In genomic region chr3:108862282-108862681, GRCm38 (mm10) we compare ENCODE assay signal across 2 mouse cellular contexts. TPM values are rescaled to one million over a fixed set of nuclear protein-coding genes. Genes with fewer than 3 reads are reported as not detected.
"Had no signal": no experiment of that assay in that cellular context is flagged by ENCODE, and none has a peak within 500 bp of the region (broad histone marks: within the 10 kb centered on the region; RNA-seq: fewer than 3 reads in every experiment).

No protein-coding gene starts in this region.

RNA-seq across cellular contexts. Expression of gene Fndc7, which starts 27.5 kb away (rescaled TPM):
- polyA plus RNA-seq: neural tube, embryonic 13.5 days; stomach, embryonic 14.5 days had no signal
